Mouse (Mus musculus) forebrain, embryonic 12.5 days (tissue): ENCODE measurements around the gene Metrn. TPM values are rescaled to one million over a fixed set of nuclear protein-coding genes. Genes with fewer than 3 reads are reported as not detected.

ENCODE experiments used
- ATAC-seq: fragments of 200-750 bp; cut with Nextera tagmentation; 2 replicates; pipeline ENCODE4 v1.8.0; 2017; ENCODE audit warnings: moderate TSS enrichment; ENCODE audit not compliant: low FRiP score
- H3K27ac ChIP-seq: fragments of 300-500 bp; sonication (generic); 2 replicates; pipeline ENCODE4 v1.5.1; 2016; ENCODE audit warnings: mild to moderate bottlenecking
- H3K27me3 ChIP-seq: fragments of 300-500 bp; sonication (generic); 2 replicates; pipeline ENCODE4 v1.6.1; 2016; ENCODE audit warnings: mild to moderate bottlenecking
- H3K36me3 ChIP-seq: fragments of 300-500 bp; sonication (generic); replicated peaks from 2 replicates; pipeline ENCODE4 v1.6.1; 2016; ENCODE audit warnings: mild to moderate bottlenecking
- H3K4me1 ChIP-seq: fragments of 300-500 bp; sonication (generic); 2 replicates; pipeline ENCODE4 v1.6.1; 2016
- H3K4me2 ChIP-seq: fragments of 300-500 bp; sonication (generic); 2 replicates; pipeline ENCODE4 v1.6.1; 2016; ENCODE audit warnings: mild to moderate bottlenecking, moderate library complexity
- H3K4me3 ChIP-seq: fragments of 300-500 bp; sonication (generic); replicated peaks from 2 replicates; pipeline ENCODE4 v1.5.1; 2016; ENCODE audit warnings: mild to moderate bottlenecking
- H3K9ac ChIP-seq: fragments of 300-500 bp; sonication (generic); 2 replicates; pipeline ENCODE4 v1.6.1; 2016; ENCODE audit warnings: mild to moderate bottlenecking
- H3K9me3 ChIP-seq: fragments of 300-500 bp; sonication (generic); 2 replicates; pipeline ENCODE4 v1.6.1; 2016
- WGBS: fragments of 180-500 bp; shearing (Covaris S2); methylation state at CpG from one replicate; pipeline ENCODE4 v1.1.7; 2016; 5-methylcytosine and 5-hydroxymethylcytosine counted together
- microRNA-seq: library from miRNA; unstranded; fragments of <30 nt; microRNA quantifications from one replicate; pipeline ENCODE4, GENCODE M21; 2017
- polyA plus RNA-seq: library from polyadenylated mRNA; unstranded; fragments of >200 nt; fragmentation: Nextera tagmentation; extraction: Ambion mirVana; gene quantifications from 2 replicates; pipeline ENCODE4 v1.2.1, GENCODE M21; 2016

Gene Metrn
- polyA plus RNA-seq, 1 experiment from 2014 or later, result 61.2 TPM

- H3K27me3 ChIP-seq, result peaks cover 14% of the 10 kb centered on the region; the same call in 1 of the 2 replicates
- H3K36me3 ChIP-seq, result no peaks in the 10 kb centered on the region
- whole genome bisulfite sequencing, result 68% methylated on average over 4 of the region's 4 CpGs
- no peak overlapping the region for H3K4me3 ChIP-seq
- no peak for ATAC-seq
- no peaks in the 10 kb centered on the region for H3K9me3 ChIP-seq
- no peak overlapping the region for H3K27ac ChIP-seq
- H3K4me1 ChIP-seq, result 0 out of 2 replicates have a peak, but pooled peaks cover 5% of the 10 kb centered on the region
- H3K4me2 ChIP-seq, result no peak overlapping the region
- H3K9ac ChIP-seq, result no peak overlapping the region
Measured at GRCm38 (mm10) chr17:25755627-25756377, 41.1 kb downstream of the Metrn start.

GRCm38 (mm10) chr17:25755086-25755485 is 41.9 kb downstream of the Metrn start:
- Histone ChIP-seq H3K9me3 (no peaks in the 10 kb centered on the region), H3K27ac (no peak overlapping the region), H3K9ac (no peak overlapping the region), H3K4me1 (0 out of 2 replicates have a peak, but pooled peaks cover 5% of the 10 kb centered on the region), H3K4me2 (no peak overlapping the region), H3K36me3 (no peaks in the 10 kb centered on the region), H3K4me3 (no peak overlapping the region), H3K27me3 (peaks cover 14% of the 10 kb centered on the region; the same call in 1 of the 2 replicates)
- WGBS, result 75% methylated on average over 4 of the region's 4 CpGs
- no peak for ATAC-seq

GRCm38 (mm10) chr17:25754241-25754640 is 42.7 kb downstream of the Metrn start, which contains the start of gene Msln:
Gene Msln (minus strand): TSS chr17:25754378.
- ATAC-seq, result no peak
- no peak within 1 kb of the TSS for H3K9ac ChIP-seq
- WGBS, result 90% methylated on average over 9 of the region's 9 CpGs

GRCm38 (mm10) chr17:25751446-25751845 is 45.5 kb downstream of the Metrn start:
- 79% methylated on average over 5 of the region's 5 CpGs for WGBS
- Histone ChIP-seq H3K4me3 (no peak overlapping the region), H3K27me3 (peaks cover 5% of the 10 kb centered on the region; the same call in 1 of the 2 replicates), H3K4me1 (0 out of 2 replicates have a peak, but pooled peaks cover 5% of the 10 kb centered on the region), H3K36me3 (no peaks in the 10 kb centered on the region), H3K9me3 (no peaks in the 10 kb centered on the region), H3K4me2 (no peak overlapping the region), H3K27ac (no peak overlapping the region), H3K9ac (no peak overlapping the region)
- ATAC-seq, result no peak

More at GRCm38 (mm10) chr17:25754241-25754640, 42.7 kb downstream of the Metrn start, which contains the start of gene Msln:
- Histone ChIP-seq H3K27me3 (peaks cover 14% of the 10 kb centered on the region; the same call in 1 of the 2 replicates), H3K4me3 (no peak within 1 kb of the TSS), H3K9me3 (no peaks in the 10 kb centered on the region), H3K4me2 (no peak within 1 kb of the TSS), H3K36me3 (no peaks in the 10 kb centered on the region), H3K4me1 (0 out of 2 replicates have a peak, but pooled peaks cover 5% of the 10 kb centered on the region), H3K27ac (no peak within 1 kb of the TSS)

- no peaks in the 10 kb centered on the region for H3K27me3 ChIP-seq
- no peak overlapping the region for H3K4me2 ChIP-seq
- no peak overlapping the region for H3K4me3 ChIP-seq
- 82% methylated on average over 6 of the region's 6 CpGs for whole genome bisulfite sequencing
- H3K36me3 ChIP-seq, result no peaks in the 10 kb centered on the region
- H3K4me1 ChIP-seq, result 0 out of 2 replicates have a peak, but pooled peaks cover 5% of the 10 kb centered on the region
- H3K9ac ChIP-seq, result no peak overlapping the region
- no peak for ATAC-seq
- H3K9me3 ChIP-seq, result no peaks in the 10 kb centered on the region
- no peak overlapping the region for H3K27ac ChIP-seq
Measured at GRCm38 (mm10) chr17:25749314-25749713, 47.6 kb downstream of the Metrn start.

GRCm38 (mm10) chr17:25748238-25748637 is 48.7 kb downstream of the Metrn start:
- no peak for ATAC-seq
- H3K4me3 ChIP-seq, result no peak overlapping the region
- H3K27me3 ChIP-seq, result 0 out of 2 replicates have a peak, but pooled peaks cover 3% of the 10 kb centered on the region
- no peaks in the 10 kb centered on the region for H3K36me3 ChIP-seq
- WGBS, result 94% methylated on average over 4 of the region's 4 CpGs
- H3K4me2 ChIP-seq, result no peak overlapping the region
- H3K4me1 ChIP-seq, result 0 out of 2 replicates have a peak, but pooled peaks cover 5% of the 10 kb centered on the region
- no peak overlapping the region for H3K9ac ChIP-seq
- no peak overlapping the region for H3K27ac ChIP-seq
- no peaks in the 10 kb centered on the region for H3K9me3 ChIP-seq

- no peak overlapping the region for H3K27ac ChIP-seq
- no peak overlapping the region for H3K4me3 ChIP-seq
- H3K9me3 ChIP-seq, result no peaks in the 10 kb centered on the region
- no peaks in the 10 kb centered on the region for H3K4me1 ChIP-seq
- WGBS, result 84% methylated on average over 10 of the region's 10 CpGs
- ATAC-seq, result no peak
- H3K4me2 ChIP-seq, result no peak overlapping the region
- peaks cover 4% of the 10 kb centered on the region; the same call in 1 of the 2 replicates for H3K27me3 ChIP-seq
- H3K9ac ChIP-seq, result no peak overlapping the region
- H3K36me3 ChIP-seq, result no peaks in the 10 kb centered on the region
Measured at GRCm38 (mm10) chr17:25744311-25744710, 52.6 kb downstream of the Metrn start.

- ATAC-seq, result no peak
- Histone ChIP-seq H3K36me3 (no peaks in the 10 kb centered on the region), H3K4me2 (no peak overlapping the region), H3K9ac (no peak overlapping the region), H3K4me3 (no peak overlapping the region), H3K27me3 (peaks cover 6% of the 10 kb centered on the region; the same call in 1 of the 2 replicates), H3K27ac (no peak overlapping the region), H3K4me1 (no peaks in the 10 kb centered on the region), H3K9me3 (no peaks in the 10 kb centered on the region)
- 96% methylated on average over 9 of the region's 9 CpGs for WGBS
Measured at GRCm38 (mm10) chr17:25743831-25744230, 53.1 kb downstream of the Metrn start.

Small RNA genes within 50 kb of the gene (microRNA-seq; reads per million reads assigned to microRNA genes)
- gene Gm25083 (not detected), gene Mir3082 (not detected), gene Mir6966 (0.73 reads per million)

Other genes with a start within 250 kb of the Metrn start
- gene Sox8, start 226.4 kb downstream of the Metrn start, polyA plus RNA-seq, result 10.3 and 15.1 TPM in 2 replicates
- gene Lmf1, start 218.1 kb downstream of the Metrn start, polyA plus RNA-seq, result 17.8 and 21.0 TPM in 2 replicates
- gene Gng13, start 80.0 kb downstream of the Metrn start, polyA plus RNA-seq, result 1.7 and 1.9 TPM in 2 replicates
- 39.6 and 41.8 TPM in 2 replicates for gene Chtf18, start 69.7 kb downstream of the Metrn start, polyA plus RNA-seq
- 18.0 and 19.6 TPM in 2 replicates for gene Rpusd1, start 69.5 kb downstream of the Metrn start, polyA plus RNA-seq
- 0.18 TPM in 1 of 2 replicates, not detected in the other for gene Mslnl, start 61.1 kb downstream of the Metrn start, polyA plus RNA-seq
- 0.28 and 0.50 TPM in 2 replicates for gene Msln, start 42.8 kb downstream of the Metrn start, polyA plus RNA-seq
- gene Narfl, start 23.4 kb downstream of the Metrn start, polyA plus RNA-seq, result 25.6 and 26.0 TPM in 2 replicates
- gene Haghl, start 11.5 kb downstream of the Metrn start, polyA plus RNA-seq, result 99.1 and 100 TPM in 2 replicates
- 0.32 and 0.69 TPM in 2 replicates for gene Ccdc78, start 10.6 kb downstream of the Metrn start, polyA plus RNA-seq
- 76.7 and 80.8 TPM in 2 replicates for gene Fam173a, start 4.2 kb downstream of the Metrn start, polyA plus RNA-seq
- gene AC134908.4, start 1.5 kb downstream of the Metrn start, polyA plus RNA-seq, result not detected in 2 replicates
- 21.0 and 23.7 TPM in 2 replicates for gene Fbxl16, start 11.9 kb upstream of the Metrn start, polyA plus RNA-seq
- 27.8 and 28.2 TPM in 2 replicates for gene Wdr24, start 26.5 kb upstream of the Metrn start, polyA plus RNA-seq
- 65.7 and 69.5 TPM in 2 replicates for gene Jmjd8, start 31.7 kb upstream of the Metrn start, polyA plus RNA-seq
- 284 and 288 TPM in 2 replicates for gene Stub1, start 36.3 kb upstream of the Metrn start, polyA plus RNA-seq
- 5.0 and 5.7 TPM in 2 replicates for gene Rhbdl1, start 40.2 kb upstream of the Metrn start, polyA plus RNA-seq
- 2.5 and 3.3 TPM in 2 replicates for gene Gm20683, start 44.6 kb upstream of the Metrn start, polyA plus RNA-seq
- 20.9 and 23.4 TPM in 2 replicates for gene Rhot2, start 47.7 kb upstream of the Metrn start, polyA plus RNA-seq
- gene Wdr90, start 64.4 kb upstream of the Metrn start, polyA plus RNA-seq, result 38.2 and 41.1 TPM in 2 replicates
- 7.7 and 9.8 TPM in 2 replicates for gene Mcrip2, start 71.6 kb upstream of the Metrn start, polyA plus RNA-seq
- 51.6 and 55.5 TPM in 2 replicates for gene Mettl26, start 77.9 kb upstream of the Metrn start, polyA plus RNA-seq
- gene Wfikkn1, start 83.7 kb upstream of the Metrn start, polyA plus RNA-seq, result 0.66 and 0.79 TPM in 2 replicates
- gene Rab40c, start 122.6 kb upstream of the Metrn start, polyA plus RNA-seq, result 35.1 and 36.5 TPM in 2 replicates
- gene Pigq, start 147.8 kb upstream of the Metrn start, polyA plus RNA-seq, result 51.4 and 53.0 TPM in 2 replicates
- 0.09 and 0.72 TPM in 2 replicates for gene Nhlrc4, start 147.8 kb upstream of the Metrn start, polyA plus RNA-seq
- 0.08 and 0.13 TPM in 2 replicates for gene A930017K11Rik, start 155.4 kb upstream of the Metrn start, polyA plus RNA-seq
- gene Capn15, start 188.7 kb upstream of the Metrn start, polyA plus RNA-seq, result 30.6 and 31.7 TPM in 2 replicates